Mouse (Mus musculus) naive thymus-derived CD4-positive, alpha-beta T cell, adult 5 months (primary cell): ENCODE data around the gene 4932411N23Rik. TPM values are rescaled to one million over a fixed set of nuclear protein-coding genes. Genes with fewer than 3 reads are reported as not detected.

ENCODE experiments used
- polyA plus RNA-seq: library from polyadenylated mRNA; unstranded; fragments of 100-300 nt; shearing (Covaris generic); gene quantifications from one replicate; pipeline ENCODE4 v1.2.1, GENCODE M21; 2017

Gene 4932411N23Rik
- not detected for polyA plus RNA-seq

DNA sequence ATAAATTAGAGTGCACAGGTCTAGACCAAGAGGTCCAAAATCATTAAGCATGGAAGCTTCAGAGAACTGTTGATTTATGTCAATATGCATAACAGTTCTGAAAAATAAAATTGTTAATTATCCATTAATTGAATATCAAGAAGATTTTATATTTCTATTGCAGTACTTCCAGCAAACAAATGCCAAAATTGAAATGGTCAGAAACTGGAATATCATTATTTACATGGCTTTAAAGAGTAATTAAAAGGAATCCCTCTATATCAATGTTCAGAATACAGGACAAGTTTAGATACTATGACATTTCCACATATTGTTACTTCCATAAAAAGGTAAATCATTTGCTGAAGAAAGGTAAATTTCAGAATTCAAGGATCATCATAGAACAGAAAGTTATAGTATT lies at the start of gene 4932411N23Rik:
Gene 4932411N23Rik (minus strand): TSS at position 101 of the 400 bp plus-strand sequence.

Other genes with a start within 250 kb of the 4932411N23Rik start
- not detected for gene Gm382, start 224.1 kb upstream of the 4932411N23Rik start, polyA plus RNA-seq